Mouse (Mus musculus) cerebellum, postnatal 4 days (tissue): ENCODE measurements at regions not wholly inside any gene's neighbourhood (a gene's known extent, or its start where the extent isn't known, plus 50 kb on each side); places are given as distances from the start of the nearest gene placed in this dataset.

Source experiments
- DNase-seq, 2 experiments: peaks; one replicate each; pipeline ENCODE4 v3.0.0; 2022; ENCODE audit warnings: low spot score in 2 of 2, mixed read lengths in 1 of 2

DNA sequence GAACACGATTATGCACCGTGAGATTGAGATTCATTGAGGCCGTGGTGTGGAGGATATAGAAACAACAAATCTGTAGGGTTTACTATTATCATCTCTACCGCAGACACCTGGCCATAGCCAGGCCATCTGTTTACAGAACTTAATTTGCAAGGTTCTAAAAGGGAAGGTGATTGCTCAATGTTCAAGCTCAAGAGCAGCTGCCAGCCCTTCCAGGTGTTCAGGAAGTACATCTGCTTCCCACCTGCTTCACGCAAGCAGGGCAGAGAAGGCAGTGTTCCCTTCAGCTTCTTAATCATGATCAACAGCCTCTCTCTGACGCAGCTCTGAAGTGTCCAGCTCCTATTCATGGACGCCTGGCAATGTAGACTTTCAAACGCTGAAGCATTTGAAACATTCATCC, 202.4 kb upstream of the Prdm1 start:
- DNase-seq = no peak

DNA sequence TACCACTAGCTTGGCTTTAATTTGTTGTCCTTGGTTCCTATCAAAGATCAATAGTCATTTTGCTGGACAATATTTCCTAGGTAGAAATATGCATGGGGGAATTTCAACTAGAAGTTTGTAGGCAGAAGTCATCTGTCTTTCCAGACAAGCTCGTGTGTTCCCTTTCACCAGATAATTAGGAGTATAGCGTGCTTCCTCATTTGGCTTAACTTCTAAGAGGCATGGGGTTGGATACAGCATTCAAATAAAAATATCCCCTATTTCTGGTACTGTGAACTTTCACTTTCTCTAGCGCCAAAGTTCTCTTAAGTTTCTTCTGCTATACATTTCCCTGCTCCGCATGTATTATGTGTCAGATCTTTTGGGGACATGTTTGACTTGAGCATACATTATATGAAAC, 200.7 kb upstream of the Prdm1 start:
- no peak for DNase-seq

DNA sequence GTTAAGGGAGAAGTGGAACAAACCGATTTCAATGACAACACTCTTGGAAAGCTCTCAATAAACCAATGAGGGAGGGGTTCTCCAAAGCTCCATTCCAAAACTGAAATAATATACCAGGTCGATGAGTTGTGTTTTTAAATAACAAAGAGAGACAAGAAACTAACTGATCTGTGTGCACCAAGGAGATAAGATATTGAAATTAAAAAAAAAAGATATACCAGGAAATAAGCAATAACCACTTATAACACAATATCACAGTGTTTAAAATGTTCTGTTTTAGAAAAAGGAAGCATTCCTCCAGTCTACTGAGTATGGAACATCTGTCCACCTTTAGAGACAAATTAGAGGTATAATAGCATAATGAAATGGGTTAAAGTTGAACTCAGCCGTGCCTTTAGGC, 196.3 kb upstream of the Prdm1 start:
- DNase-seq = no peak

DNA sequence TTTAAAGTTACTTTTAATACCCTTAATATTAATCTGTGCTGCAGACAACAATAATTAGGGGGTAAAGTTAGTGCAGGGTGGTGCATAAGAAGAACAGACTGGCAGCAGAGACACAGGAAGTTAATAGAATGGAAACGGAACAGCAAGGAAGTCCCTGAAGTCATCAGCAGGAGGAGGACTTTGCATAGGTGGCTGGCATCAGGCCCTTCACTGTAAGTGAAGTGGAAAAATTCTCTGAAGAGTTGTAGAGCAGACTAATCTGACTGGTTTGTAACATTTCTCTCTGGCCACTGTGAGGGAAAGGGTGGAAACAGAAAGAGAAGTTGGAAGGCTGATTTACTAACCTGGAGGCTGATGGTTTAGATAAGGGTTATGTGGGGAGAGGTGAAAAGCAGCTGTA, 195.5 kb upstream of the Prdm1 start:
- DNase-seq = no peak

GRCm38 (mm10) chr10:44723321-44723720, 195.0 kb upstream of the Prdm1 start:
- no peak for DNase-seq

GRCm38 (mm10) chr10:44721670-44722069, 193.4 kb upstream of the Prdm1 start:
- DNase-seq = no peak

GRCm38 (mm10) chr10:44716612-44717011, 188.3 kb upstream of the Prdm1 start:
- DNase-seq = no peak

DNA sequence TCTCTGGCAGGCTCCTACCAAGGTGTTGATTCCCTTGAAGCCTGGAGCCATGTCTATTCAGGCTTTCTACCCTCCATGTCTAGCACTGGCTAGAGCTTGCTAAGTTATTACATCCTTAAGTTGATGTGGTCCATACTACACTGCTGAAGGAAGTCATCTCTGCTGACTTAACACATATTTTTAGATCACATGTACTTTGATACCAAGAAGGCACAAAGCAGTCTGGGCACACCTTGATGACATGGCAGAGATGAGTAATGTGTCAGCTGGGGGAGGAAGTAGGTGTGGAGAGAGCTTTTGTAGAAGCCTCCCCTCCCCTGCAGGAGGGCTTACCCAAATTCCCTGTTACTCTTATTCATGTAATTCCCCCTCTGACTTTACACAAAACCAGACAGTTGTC, 187.6 kb upstream of the Prdm1 start:
- no peak for DNase-seq

GRCm38 (mm10) chr10:44708830-44709229, 180.5 kb upstream of the Prdm1 start:
- DNase-seq = no peak

DNA sequence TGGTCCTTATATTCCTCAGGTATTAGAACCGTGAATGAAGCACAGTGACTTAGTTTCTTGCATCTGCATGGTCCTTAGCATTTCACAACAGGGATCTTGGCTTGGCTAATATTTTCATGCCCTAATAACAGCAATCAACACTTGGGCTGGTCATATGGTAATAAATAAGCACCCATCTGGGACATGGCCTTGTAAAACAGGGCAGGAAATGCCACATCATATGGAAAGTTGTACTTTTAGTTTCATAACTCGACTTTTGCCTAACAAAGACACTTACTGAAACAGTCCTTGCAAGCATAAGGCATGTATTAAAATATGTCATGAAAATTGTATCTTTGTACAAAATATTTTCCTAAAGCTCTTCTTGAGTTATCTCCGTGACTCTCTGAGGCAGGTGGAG, 175.8 kb upstream of the Prdm1 start:
- no peak for DNase-seq

DNA sequence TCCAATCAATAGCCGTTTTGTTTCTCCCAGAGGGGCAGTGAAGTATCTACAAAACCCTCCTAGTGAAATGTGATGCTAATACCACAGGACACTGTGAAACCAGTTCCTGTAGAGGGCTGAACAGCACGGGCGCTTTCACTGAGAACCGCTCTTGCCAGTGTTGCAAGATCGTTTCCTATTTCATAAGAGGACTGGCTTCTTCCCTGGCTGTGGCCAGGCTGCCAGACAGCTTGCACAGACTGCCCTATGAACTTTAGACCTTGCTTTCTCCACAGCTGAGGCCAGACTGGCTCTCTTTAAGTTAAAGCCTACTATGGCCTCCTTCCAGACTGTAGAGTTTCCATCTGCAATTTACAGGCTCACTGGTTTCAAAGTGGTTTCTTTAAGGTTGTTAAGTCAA, 173.8 kb upstream of the Prdm1 start:
- DNase-seq = no peak

DNA sequence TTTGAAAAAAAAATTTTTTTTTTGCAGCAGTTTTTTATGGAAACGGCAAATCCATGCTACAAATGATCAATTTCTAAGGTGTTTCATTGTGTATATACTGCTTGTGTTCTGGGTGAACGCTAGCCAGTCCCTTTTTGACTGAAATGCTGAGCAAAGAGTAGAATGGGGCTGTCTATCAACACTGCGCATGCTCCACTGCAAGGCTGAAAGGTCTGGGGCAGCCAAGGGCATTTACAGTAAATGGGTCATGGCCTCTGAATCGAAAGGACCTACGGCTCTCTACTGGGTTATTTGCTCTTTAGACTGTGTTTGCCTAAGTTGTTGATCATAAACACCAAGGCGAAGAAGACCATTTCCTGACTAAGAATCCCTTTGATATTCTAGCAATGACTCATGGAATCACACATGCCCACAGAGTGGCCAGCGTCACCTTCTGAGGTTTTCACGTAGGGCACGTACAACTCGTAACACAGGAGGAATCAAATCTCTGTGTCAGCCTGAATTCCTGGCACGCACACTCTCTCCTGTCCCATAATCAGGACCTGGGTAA, 171.8 kb upstream of the Prdm1 start:
- DNase-seq = no peak

- DNase-seq = no peak
Observed at GRCm38 (mm10) chr10:44697966-44698365, 169.7 kb upstream of the Prdm1 start.

GRCm38 (mm10) chr10:44696973-44697372, 168.7 kb upstream of the Prdm1 start:
- DNase-seq = no peak

DNA sequence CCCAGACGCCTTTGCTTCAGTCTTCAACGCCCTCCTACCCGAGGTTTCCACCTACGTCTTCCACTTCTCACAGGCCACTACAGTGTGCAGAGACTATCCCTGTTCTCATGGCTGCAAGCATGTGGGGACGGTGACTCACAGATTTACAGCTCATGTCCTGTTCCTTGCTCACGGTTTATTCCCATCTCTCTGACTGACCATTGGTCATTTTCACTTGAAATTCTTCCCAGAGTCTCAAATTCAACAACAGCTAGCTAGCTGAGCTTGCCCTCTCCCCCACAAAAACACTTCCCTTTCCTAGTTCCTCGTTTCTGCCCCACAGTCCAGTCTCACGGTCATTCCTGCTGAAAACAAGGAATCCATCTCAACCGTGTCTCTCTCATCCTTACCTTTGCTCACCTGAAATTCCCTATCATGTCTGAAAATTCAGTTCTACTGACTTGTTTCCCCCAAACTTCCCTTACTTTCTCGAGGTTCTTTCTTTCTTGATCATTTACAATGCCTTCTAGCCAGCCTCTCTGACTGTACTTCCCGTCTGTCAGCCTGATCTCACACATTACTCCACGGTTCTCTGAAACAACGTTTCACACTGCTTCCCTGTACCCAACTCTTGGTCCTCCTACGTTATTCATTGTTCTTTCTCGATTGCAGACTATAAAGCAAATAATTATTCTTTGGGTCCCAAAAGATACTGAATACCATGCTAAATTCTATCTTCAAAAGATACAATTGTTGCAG, 163.5 kb upstream of the Prdm1 start:
- no peak for DNase-seq

DNA sequence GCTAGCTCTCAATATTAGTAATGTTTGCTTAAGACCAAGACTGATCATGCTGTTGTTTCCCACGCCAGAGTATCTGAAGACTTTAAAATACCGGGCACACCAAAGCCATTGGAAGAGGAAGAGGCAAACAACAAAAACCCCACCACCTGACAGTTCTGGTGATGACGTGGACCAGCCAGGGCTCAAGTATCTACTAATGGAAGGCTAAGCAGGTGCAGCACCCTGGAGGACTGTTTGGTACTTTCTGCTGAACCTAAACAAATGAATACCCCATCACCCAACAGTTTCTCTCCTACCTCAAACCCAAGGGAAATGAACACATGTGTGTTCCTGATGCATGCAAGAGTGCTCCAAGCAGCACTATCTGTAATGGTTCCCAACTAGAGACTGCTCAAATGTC, 160.3 kb upstream of the Prdm1 start:
- DNase-seq = no peak

DNA sequence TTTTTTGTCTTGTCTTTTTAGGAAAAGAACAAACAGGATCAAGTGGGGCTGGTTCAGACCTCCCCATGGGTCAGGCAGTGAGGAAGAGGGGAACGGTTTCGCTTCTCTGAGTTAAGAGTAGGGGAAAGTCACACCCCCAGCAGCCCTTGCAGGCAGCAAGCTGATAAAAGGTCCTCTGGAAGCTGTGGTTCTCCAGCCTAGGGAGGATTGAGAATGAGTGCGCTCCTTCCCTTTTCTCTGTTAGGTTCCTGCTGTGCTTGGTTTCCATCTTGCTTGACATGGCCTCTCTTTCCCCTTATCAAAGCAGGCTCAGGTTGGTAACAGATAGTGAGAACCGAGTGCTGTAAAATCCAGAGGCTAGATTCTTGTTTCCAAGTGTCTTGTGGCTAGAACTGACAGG, 157.8 kb upstream of the Prdm1 start:
- no peak for DNase-seq

- no peak for DNase-seq
Observed at GRCm38 (mm10) chr10:44685215-44685614, 156.9 kb upstream of the Prdm1 start.

DNA sequence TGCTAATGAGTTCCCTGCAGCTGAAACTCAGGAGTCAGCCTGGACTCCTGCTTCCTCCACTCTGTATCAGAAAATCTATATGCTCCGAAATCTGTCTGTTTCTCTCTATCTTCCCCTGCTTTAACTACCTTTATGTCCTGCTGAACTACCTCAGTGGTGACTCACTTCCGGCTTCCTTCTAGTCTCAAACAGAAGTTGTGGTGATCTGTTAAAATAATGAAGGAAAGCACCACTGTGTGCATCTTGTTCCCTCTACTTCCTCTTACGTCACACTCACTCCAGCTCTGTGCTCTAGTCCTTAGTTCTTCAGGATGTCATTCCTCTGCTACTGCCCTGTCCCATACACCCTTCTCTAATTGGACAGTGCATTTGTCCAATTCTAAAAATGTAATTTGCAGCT, 148.2 kb upstream of the Prdm1 start:
- DNase-seq = no peak

DNA sequence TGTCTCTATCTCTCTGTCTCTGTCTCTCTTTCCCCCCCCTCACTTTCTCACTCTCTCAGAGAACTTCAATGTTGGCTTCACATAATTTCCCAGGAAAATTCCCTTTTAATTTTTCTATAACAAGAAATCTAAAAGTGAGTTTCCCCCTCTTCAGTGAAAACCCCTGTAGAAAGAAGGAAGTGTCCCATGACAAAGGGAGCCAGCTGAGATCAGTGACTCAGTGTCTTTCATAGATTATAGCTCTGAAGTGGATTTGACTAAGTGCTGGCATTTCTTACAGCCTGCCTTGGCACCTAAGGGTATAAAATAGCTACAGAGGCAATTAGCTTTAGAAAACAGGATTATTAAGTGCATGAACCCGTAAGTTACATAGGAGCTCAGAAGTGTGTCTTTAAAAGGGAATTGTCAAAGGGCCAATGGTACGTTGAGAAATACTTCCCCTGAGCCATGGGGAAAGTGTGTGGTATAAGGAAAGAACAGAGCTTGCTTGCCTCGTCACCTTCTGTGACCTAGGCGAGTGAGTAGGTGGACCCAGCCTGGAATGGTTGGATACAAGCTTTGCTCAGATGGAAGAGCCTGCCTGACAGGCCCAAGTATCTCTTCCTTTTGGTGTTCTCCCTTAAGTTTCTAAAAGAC, 137.3 kb upstream of the Prdm1 start:
- no peak for DNase-seq

GRCm38 (mm10) chr10:44659499-44659898, 131.2 kb upstream of the Prdm1 start:
- no peak for DNase-seq

DNA sequence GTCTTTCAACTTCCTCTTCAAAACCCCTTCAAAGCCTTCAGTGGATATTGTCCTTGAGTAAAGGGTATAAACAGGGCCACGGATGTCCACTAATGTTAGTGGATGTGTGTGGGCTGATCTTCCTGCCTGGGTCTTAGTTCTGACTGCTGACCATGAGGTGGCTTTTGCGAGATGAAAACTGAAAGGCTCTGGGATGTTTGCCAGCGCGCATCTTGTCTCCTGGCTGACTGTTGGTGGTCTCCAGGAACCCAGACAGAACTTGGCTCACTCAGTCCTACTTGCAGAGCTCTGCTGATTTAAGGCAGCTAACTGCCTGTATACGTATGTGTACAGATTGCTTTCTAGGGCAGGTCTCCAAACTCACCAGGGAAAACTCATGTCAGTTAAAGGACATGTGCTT, 125.5 kb upstream of the Prdm1 start:
- peak in 1 of 2 experiments; percentile 78 for DNase-seq

- no peak for DNase-seq
Observed at GRCm38 (mm10) chr10:44647021-44647420, 118.7 kb upstream of the Prdm1 start.
